Mouse (Mus musculus) brown adipose tissue, adult 24 weeks (tissue): ENCODE results near the gene Clec12b. TPM values are rescaled to one million over a fixed set of nuclear protein-coding genes. Genes with fewer than 3 reads are reported as not detected.
"Not testable (repeated sequence)": the region's sequence is repeated elsewhere in the genome, so short reads cannot be mapped to it uniquely, and the experiment has no call there.

Experiments
- H3K27ac ChIP-seq: fragments of 200-500 bp; replicated peaks from 2 replicates; pipeline ENCODE4 v1.5.1; 2012; ENCODE audit warnings: low read depth, mild to moderate bottlenecking, low read length
- H3K4me1 ChIP-seq: fragments of 200-500 bp; 2 replicates; pipeline ENCODE4 v1.6.1; 2012; ENCODE audit warnings: low read length, mixed read lengths; ENCODE audit not compliant: control insufficient read depth, insufficient read depth, insufficient read length
- H3K4me3 ChIP-seq: fragments of 200-500 bp; 2 replicates; pipeline ENCODE4 v1.5.1; 2012; ENCODE audit warnings: low read depth, mild to moderate bottlenecking, low read length, moderate library complexity; ENCODE audit not compliant: insufficient read depth
- polyA plus RNA-seq: library from polyadenylated mRNA; stranded (reverse); fragments of >200 nt; gene quantifications from 2 replicates; pipeline ENCODE4 v1.2.4, GENCODE M21; 2012; ENCODE audit not compliant: missing spikeins, insufficient read depth, insufficient read length

Clec12b gene
- polyA plus RNA-seq, 1 experiment: not detected

GRCm38 (mm10) chr6:129344408-129344807 is 41.3 kb downstream of the Clec12b start:
- H3K27ac ChIP-seq: no peak overlapping the region
- no peak overlapping the region for H3K4me3 ChIP-seq
- no peaks in the 10 kb centered on the region for H3K4me1 ChIP-seq

GRCm38 (mm10) chr6:129342391-129342790 is 43.3 kb downstream of the Clec12b start, which contains the start of gene Clec12a:
Gene Clec12a (plus strand): TSS chr6:129342691.
- not testable (repeated sequence) for H3K4me3 ChIP-seq, H3K4me1 ChIP-seq, H3K27ac ChIP-seq

DNA sequence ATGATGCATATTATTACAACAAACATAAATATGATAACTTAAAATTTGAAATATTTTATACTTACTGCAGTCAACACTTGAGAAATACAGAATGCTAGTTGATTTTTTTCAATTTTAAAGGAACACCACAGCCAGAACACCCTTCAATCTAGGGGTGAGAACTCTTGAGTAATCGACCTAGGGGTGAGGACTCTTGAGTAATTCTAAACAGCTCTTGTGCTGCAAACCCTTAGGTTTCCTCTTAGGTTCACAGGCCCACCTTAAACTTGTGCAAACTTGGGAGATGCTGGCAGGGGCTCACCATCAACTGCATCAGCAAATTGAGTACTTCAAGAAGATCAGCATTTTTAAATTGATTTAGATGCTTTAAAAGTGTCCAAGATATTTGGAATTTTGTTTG is 47.9 kb downstream of the Clec12b start:
- Histone ChIP-seq H3K27ac (no peak overlapping the region), H3K4me3 (no peak overlapping the region), H3K4me1 (no peaks in the 10 kb centered on the region)

GRCm38 (mm10) chr6:129333674-129334078 is 52.0 kb downstream of the Clec12b start:
- H3K4me3 ChIP-seq: no peak overlapping the region
- no peaks in the 10 kb centered on the region for H3K4me1 ChIP-seq
- H3K27ac ChIP-seq: no peak overlapping the region

DNA sequence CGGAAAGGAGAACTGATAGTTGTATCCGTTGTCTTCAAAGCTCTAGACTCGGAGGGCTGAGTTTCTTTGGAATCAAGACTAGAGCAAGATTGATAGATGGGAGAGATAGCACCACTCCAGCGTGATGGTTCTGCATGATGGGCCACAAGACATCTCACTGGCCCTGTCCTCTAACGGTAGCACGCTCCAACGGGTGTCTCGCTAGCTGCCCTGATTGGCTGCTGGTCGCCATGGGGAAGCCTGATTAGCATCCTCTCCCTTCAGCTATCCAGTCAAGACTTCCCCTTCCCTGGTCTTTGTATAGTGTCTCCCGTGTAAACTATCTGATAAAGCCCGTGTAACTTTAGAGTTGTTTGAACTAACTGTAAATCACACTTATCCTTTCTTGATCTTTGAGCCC is 54.1 kb downstream of the Clec12b start, which contains the start of gene 4922502D21Rik:
4922502D21Rik (minus strand) TSS at position 187 of the 400 bp plus-strand sequence.
- no peak within 1 kb of the TSS for H3K4me3 ChIP-seq
- no peak within 1 kb of the TSS for H3K27ac ChIP-seq
- no peaks in the 10 kb centered on the region for H3K4me1 ChIP-seq

- no peak overlapping the region for H3K27ac ChIP-seq
- H3K4me3 ChIP-seq: no peak overlapping the region
- no peaks in the 10 kb centered on the region for H3K4me1 ChIP-seq
These were observed 59.0 kb downstream of the Clec12b start for GRCm38 (mm10) chr6:129326568-129327150.

GRCm38 (mm10) chr6:129326016-129326415 is 59.7 kb downstream of the Clec12b start:
- no peak overlapping the region for H3K4me3 ChIP-seq

More at GRCm38 (mm10) chr6:129326016-129326415, 59.7 kb downstream of the Clec12b start:
- Histone ChIP-seq H3K4me1 (no peaks in the 10 kb centered on the region), H3K27ac (no peak overlapping the region)

Other genes with a start within 250 kb of the Clec12b start
- 58.5 and 127 TPM in 2 replicates for gene Clec2d, start 205.3 kb downstream of the Clec12b start, polyA plus RNA-seq
- not detected in 2 replicates for gene Cd69, start 110.4 kb downstream of the Clec12b start, polyA plus RNA-seq
- gene 4922502D21Rik, start 54.1 kb downstream of the Clec12b start, polyA plus RNA-seq: not detected in 2 replicates
- 2.7 and 6.3 TPM in 2 replicates for gene Clec12a, start 43.2 kb downstream of the Clec12b start, polyA plus RNA-seq
- gene Clec1b, start 11.4 kb upstream of the Clec12b start, polyA plus RNA-seq: not detected in 2 replicates
- gene Clec9a, start 23.0 kb upstream of the Clec12b start, polyA plus RNA-seq: 0.63 TPM in 1 of 2 replicates, not detected in the other
- 2.1 and 2.5 TPM in 2 replicates for gene Clec1a, start 66.1 kb upstream of the Clec12b start, polyA plus RNA-seq
- not detected in 2 replicates for gene Olr1, start 121.3 kb upstream of the Clec12b start, polyA plus RNA-seq
- not detected in 2 replicates for gene Tmem52b, start 126.7 kb upstream of the Clec12b start, polyA plus RNA-seq
- 111 and 147 TPM in 2 replicates for gene Gabarapl1, start 147.3 kb upstream of the Clec12b start, polyA plus RNA-seq
- gene Klre1, start 192.0 kb upstream of the Clec12b start, polyA plus RNA-seq: not detected in 2 replicates
- gene Klrd1, start 205.9 kb upstream of the Clec12b start, polyA plus RNA-seq: 2.0 TPM in 1 of 2 replicates, not detected in the other
- gene Klrk1, start 238.0 kb upstream of the Clec12b start, polyA plus RNA-seq: 0.83 and 1.1 TPM in 2 replicates